Mouse (Mus musculus): ENCODE measurements around the gene Cmtm6. TPM values are rescaled to one million over a fixed set of nuclear protein-coding genes. Genes with fewer than 3 reads are reported as not detected.

The Cmtm6 gene
- polyA plus RNA-seq, 2 experiments = 10.8 to 20.1 TPM

GRCm38 (mm10) chr9:114729911-114730805, 758 bp upstream of the Cmtm6 start:
- Histone ChIP-seq H3K27me3 (ENCODE audit: control insufficient read depth, insufficient read depth, low read length) (no peaks in the 10 kb centered on the region), H3K9me3 (ENCODE audit: control insufficient read depth, low read length) (no peaks in the 10 kb centered on the region), H3K27ac (no peak overlapping the region; the same call in 1 of the 2 replicates), H3K4me1 (replicated peaks; ENCODE audit: control insufficient read depth in 2 of 2, insufficient read depth in 2 of 2, low read length in 1 of 2) (peaks cover 31 to 32% of the 10 kb centered on the region in 2 experiments), H3K4me2 (ENCODE audit: low read depth) (peak overlapping the region; percentile 96), H3K4me3 (ENCODE audit: insufficient read depth in 1 of 2, low read depth in 2 of 2, low read length in 2 of 2) (peak overlapping the region; percentile 61 to 96), H3K9ac (replicated peaks) (peak overlapping the region; percentile 12; the same call in 1 of the 2 replicates), H3K36me3 (replicated peaks; ENCODE audit: control insufficient read depth, insufficient read depth, low read depth) (no peaks in the 10 kb centered on the region)
- TF ChIP-seq CTCF (IDR thresholded peaks at IDR 0.05; ENCODE audit: low read depth) = no peak
- no peak for TF ChIP-seq EP300 (IDR thresholded peaks at IDR 0.05; ENCODE audit: low read depth)
- ATAC-seq (ENCODE audit: insufficient read depth) (no peak), DNase-seq (ENCODE audit: low read depth in 3 of 3, low spot score in 3 of 3) (no peak)
- 15% methylated on average over 26 of the region's 30 CpGs for WGBS (ENCODE audit: insufficient replicate concordance)

GRCm38 (mm10) chr9:114731871-114732682, 1.2 kb downstream of the Cmtm6 start:
- peak overlapping the region; percentile 88 for H3K9ac ChIP-seq (replicated peaks)
- H3K4me2 ChIP-seq (ENCODE audit: low read depth) = peak overlapping the region; percentile 96
- H3K4me3 ChIP-seq (ENCODE audit: insufficient read depth in 1 of 2, low read depth in 2 of 2, low read length in 2 of 2) = peak overlapping the region; percentile 84 to 96
- H3K9me3 ChIP-seq (ENCODE audit: control insufficient read depth, low read length) = no peaks in the 10 kb centered on the region
- no peaks in the 10 kb centered on the region for H3K36me3 ChIP-seq (replicated peaks; ENCODE audit: control insufficient read depth, insufficient read depth, low read depth)
- H3K4me1 ChIP-seq (replicated peaks; ENCODE audit: control insufficient read depth in 2 of 2, insufficient read depth in 2 of 2, low read length in 1 of 2) = peaks cover 31 to 40% of the 10 kb centered on the region in 2 experiments
- no peaks in the 10 kb centered on the region for H3K27me3 ChIP-seq (ENCODE audit: control insufficient read depth, insufficient read depth, low read length)
- TF ChIP-seq CTCF (IDR thresholded peaks at IDR 0.05; ENCODE audit: low read depth) (no peak), EP300 (IDR thresholded peaks at IDR 0.05; ENCODE audit: low read depth) (no peak)
- peak overlapping the region; percentile 89 for H3K27ac ChIP-seq
- DNase-seq (ENCODE audit: low read depth in 3 of 3, low spot score in 3 of 3) (no peak), ATAC-seq (ENCODE audit: insufficient read depth) (no peak)
- 33% methylated on average over 12 of the region's 12 CpGs for WGBS (ENCODE audit: insufficient replicate concordance)

DNA sequence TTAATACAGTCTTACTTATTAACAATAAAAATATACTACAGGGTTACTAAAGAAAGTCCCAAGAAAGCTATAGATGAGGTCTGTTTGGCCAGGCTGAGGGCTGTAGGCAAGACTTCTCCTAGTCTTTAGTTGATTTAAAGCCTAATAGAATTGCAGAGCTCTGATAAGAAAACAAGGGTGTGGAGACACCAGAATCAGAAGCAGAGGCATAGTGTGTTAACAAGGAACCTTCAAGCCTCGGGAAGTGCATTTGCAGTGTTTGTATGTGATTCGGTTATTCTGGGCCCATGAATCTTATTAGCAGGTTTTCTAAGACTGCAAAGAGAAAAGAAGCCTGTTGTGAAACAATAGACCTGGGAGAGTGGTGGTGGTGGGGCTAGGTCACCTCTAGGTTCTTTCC, 2.3 kb downstream of the Cmtm6 start:
- Histone ChIP-seq H3K27ac (no peak overlapping the region), H3K4me3 (ENCODE audit: insufficient read depth in 1 of 2, low read depth in 2 of 2, low read length in 2 of 2) (0 out of 4 replicates have a peak overlapping the region, but pooled peaks of 1 of the 2 experiments have one; percentile 8), H3K36me3 (replicated peaks; ENCODE audit: control insufficient read depth, insufficient read depth, low read depth) (no peaks in the 10 kb centered on the region), H3K4me1 (replicated peaks; ENCODE audit: control insufficient read depth in 2 of 2, insufficient read depth in 2 of 2, low read length in 1 of 2) (peaks cover 29 to 41% of the 10 kb centered on the region in 2 experiments), H3K4me2 (ENCODE audit: low read depth) (peak overlapping the region; percentile 96), H3K9me3 (ENCODE audit: control insufficient read depth, low read length) (no peaks in the 10 kb centered on the region), H3K27me3 (ENCODE audit: control insufficient read depth, insufficient read depth, low read length) (no peaks in the 10 kb centered on the region), H3K9ac (replicated peaks) (no peak overlapping the region)
- WGBS (ENCODE audit: insufficient replicate concordance) = 14% methylated on average over 2 of the region's 2 CpGs
- ATAC-seq (ENCODE audit: insufficient read depth) (no peak), DNase-seq (ENCODE audit: low read depth in 3 of 3, low spot score in 3 of 3) (no peak)
- TF ChIP-seq EP300 (IDR thresholded peaks at IDR 0.05; ENCODE audit: low read depth) (no peak), CTCF (IDR thresholded peaks at IDR 0.05; ENCODE audit: low read depth) (no peak)

DNA sequence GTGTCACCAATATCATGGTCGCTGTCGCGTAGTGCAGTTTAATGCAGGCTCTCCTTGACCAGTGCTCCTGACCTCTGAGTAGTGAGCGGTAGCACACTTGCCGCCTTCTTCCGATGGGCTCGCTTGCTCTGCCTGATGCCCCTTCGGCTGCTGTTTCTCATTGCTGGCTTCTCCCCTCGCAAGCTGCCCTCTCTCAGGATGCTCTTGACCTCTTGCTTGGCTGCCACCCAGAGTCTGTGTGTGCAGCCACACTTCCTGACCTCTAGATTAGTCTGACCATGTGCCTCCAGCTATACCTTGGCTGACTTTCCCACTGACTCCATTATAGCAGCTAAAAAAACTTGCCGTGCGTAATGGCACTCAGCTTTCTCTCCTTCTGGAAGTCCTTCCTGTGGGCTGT, 5.5 kb downstream of the Cmtm6 start:
- Histone ChIP-seq H3K9ac (replicated peaks) (no peak overlapping the region), H3K36me3 (replicated peaks; ENCODE audit: control insufficient read depth, insufficient read depth, low read depth) (no peaks in the 10 kb centered on the region; the same call in 1 of the 2 replicates), H3K4me1 (replicated peaks; ENCODE audit: control insufficient read depth in 2 of 2, insufficient read depth in 2 of 2, low read length in 1 of 2) (peaks cover 22 to 31% of the 10 kb centered on the region in 2 experiments), H3K27ac (no peak overlapping the region), H3K27me3 (ENCODE audit: control insufficient read depth, insufficient read depth, low read length) (no peaks in the 10 kb centered on the region), H3K4me2 (ENCODE audit: low read depth) (no peak overlapping the region), H3K4me3 (ENCODE audit: insufficient read depth in 1 of 2, low read depth in 2 of 2, low read length in 2 of 2) (no peak overlapping the region), H3K9me3 (ENCODE audit: control insufficient read depth, low read length) (no peaks in the 10 kb centered on the region)
- 82% methylated on average over 11 of the region's 11 CpGs for WGBS (ENCODE audit: insufficient replicate concordance)
- DNase-seq (ENCODE audit: low read depth in 3 of 3, low spot score in 3 of 3) (no peak), ATAC-seq (ENCODE audit: insufficient read depth) (no peak)
- TF ChIP-seq EP300 (IDR thresholded peaks at IDR 0.05; ENCODE audit: low read depth) (no peak), CTCF (IDR thresholded peaks at IDR 0.05; ENCODE audit: low read depth) (no peak)

Data from liver, embryonic 14.5 days (tissue).